Mouse (Mus musculus): Measurements from ENCODE around the gene Bms1.

Gene Bms1

DNA sequence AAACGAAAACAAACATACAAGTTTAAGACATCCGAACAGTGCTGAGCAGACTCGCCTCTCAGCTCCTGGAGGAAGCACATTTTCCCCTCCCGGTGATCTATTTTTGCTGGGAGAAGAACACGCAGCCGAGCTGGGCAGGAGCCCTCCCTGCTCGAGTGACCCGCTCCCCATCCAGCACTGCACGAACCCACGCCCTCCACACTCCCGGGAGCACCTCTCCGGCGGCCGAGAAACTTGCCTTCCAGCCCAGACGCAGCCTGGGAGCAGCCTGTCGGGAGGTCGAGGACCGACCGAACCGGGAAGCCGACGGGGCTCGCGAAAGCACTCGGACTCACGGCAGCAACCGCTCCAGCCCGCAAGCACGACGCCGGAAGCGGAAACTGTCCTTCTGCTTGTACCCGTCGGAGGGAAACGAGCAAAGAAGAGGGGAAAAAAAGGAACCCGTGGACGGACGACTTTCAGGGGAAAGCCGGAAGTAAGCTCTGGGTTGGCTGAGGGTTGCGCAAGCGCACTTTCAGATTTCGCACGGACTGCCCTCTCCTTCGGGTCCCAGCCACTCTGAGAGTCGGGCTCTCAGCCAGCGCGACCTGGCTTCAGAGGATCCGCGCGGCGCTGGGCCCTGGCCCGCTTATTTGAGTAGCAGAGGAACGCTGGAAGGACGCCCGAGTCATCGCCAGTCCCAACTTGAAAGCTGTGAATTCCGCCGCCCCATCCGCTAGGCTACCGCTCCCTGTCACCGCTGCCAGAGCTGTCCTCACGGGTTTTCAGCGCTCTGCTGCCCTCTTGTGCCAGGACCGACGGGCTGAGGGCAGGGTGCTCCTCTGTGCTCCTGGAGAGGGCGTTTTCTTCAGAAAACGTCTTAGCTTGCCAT, at the start of gene Bms1:
TSS of gene Bms1 (minus strand) at position 425 of the 871 bp plus-strand sequence.
- peak; percentile 96 for DNase-seq

DNA sequence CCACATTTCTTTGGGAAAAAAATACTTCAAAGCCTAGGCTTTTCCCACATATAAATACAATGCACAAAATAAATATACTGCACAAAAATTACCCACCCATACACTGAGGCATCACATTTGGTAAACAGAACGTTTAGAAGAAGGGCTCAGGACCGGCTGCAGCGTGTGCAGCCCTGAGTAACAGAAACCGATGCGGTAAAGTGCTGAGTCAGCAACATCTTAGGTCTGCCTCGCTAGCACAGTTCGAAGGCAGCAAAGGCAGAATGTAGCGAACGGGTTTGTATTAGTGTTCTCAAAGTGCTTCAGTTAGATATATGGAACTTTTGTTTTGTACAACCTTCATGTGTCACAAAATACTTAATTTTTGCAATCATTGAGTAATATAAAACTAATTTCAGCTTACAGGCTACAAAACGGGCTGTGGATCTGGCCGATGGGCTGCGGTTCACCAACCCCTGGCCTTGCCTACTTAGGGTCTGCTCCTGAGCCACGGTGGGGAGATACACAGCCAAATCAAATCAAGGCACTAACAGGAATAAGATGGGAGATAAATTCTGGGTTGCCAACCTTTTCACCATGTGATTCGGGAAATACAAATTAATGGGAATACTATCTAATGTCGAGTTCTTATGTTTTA, 42.9 kb upstream of the Bms1 start:
- DNase-seq: no peak

DNA sequence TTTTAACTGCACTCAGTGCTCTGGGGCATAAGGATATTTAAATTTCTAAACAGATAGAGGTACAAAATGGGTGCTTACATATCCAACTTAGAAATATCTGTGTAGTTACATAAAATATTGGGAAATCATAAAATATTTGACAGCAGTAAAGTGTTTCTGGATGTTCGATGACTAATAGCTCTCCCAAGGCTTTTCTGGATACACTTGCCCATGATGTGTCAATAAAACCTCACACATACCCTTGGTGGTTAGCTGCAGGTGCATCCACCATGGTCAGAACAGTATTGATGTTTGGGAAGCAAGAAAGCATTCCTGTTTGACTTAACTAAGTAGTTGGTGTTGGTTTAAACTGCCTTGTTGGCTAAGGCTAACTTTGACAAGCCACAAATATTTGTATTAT, 38.5 kb upstream of the Bms1 start:
- no peak for DNase-seq

DNA sequence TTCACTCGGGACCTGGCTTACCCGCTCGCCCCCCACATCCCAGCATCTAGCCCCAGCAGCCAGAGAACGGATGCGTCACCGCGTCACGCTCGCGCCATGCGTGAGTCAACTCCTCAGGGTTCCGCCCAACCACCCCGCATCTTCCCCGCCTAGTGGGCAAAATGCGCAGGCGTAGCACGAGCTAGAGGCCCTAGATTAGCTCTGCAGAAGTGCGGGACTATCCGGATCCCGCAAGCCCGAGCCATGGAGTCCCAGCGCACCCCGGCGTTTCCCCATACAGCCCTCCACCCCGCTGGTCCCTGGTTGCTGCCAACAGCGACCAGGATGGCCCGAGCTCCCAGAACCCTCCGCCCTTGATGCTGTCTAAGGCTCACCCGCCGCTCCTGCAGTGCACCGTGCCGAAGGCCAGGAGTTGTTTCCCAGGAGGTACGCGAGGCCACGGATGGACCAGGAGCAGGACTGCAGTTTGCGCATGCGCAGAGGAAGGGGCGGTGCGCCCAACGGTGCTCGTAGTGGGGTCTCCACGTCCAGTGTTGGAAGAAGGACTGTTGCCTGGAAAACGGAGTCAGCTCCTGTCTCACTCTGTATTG, 35.9 kb upstream of the Bms1 start, which contains the start of gene Zfp248:
TSS of gene Zfp248 (minus strand) at position 487 of the 590 bp plus-strand sequence.
- DNase-seq: peak; percentile 93

DNA sequence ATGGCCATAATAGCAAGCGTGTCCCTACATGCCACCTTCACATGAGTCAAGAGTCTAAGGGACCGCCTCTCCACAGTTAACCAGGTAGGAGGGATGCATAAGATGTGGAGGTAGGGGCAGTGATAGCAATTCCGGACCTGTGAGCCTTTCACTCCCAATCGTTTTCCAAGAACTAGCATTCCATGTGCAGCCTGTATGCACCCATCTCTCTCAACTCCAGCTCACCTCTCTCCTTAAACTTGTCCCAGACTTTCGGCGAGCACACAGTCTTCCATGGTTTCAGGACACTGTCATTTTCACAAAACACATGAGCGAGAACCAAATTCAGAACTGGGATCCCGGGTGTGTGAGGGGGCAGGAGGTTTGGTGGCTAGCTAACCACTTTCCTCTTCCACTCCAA, 35.2 kb upstream of the Bms1 start:
- DNase-seq: no peak

DNA sequence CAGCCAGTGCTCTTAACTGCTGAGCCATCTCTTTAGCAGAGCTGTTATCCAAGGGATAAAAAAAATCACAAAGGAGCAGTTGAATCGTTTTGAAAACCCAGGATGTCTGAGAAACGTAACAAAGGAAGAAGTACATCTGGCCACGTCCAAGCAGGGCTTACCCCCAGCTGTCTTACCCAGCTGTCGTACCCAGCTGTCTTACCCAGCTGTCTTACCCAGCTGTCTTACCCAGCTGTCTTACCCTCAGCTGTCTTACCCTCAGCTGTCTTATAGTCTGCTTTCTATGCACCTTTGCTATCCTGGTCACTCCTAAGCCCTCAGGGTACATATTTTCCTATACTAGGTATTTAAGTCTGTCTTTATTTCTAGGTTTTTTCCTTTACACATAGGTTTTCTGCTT, 12.2 kb upstream of the Bms1 start:
- no peak for DNase-seq

DNA sequence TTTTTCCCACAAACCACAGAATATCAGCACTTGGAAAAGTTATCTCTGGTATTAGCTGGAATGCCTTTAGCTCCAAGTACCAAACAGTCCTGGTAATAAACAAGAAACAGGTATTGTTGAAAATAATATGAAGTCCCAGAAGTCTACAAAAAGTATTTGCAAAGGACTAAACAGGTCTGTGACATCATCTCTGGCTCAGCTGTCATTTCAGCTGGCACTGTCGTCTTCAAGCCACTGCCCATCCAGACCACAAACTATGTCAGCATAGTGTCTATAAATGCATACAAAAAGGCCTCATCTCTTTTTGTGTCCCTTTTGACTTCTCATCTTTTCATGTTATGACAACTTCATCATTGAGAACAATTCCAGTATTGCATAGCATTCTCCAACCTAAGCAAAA, 7.4 kb upstream of the Bms1 start:
- DNase-seq: no peak

DNA sequence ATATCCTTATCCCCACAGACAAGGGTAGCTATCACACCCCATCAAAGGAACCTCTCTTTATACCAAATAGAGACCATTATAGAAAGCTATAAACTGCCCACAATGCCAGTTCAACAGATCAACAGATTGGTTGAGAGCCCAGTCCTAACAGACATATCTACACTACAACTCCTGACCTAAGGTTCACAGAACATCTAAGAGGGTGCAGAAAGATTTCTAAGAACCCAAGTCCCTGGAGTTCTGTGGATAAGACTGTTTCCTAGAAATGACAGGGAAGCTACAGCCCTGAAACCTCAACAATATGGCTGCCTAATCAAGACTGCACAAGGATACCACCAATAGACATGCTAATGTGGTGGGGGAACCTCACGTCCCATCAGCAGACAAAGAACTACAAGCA, 8.8 kb downstream of the Bms1 start:
- no peak for DNase-seq

DNA sequence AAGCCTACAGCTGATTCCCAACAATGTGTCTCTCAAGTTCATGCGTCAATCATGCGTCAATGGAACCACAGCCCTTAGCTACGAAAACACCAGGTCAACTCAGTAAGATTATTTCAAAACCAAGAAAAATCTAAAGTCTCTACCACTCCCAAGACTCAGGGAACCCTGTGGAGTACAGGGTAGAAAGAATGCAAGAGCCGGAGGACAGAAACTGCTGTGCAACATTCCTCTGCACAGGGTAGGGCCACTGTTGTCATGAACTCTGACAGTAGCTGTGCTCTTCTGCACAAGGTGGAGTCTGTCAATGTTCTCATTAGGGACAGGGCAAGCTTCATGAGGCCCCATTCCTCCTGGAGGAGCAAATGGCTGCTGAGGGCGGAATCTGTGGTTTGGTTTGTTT, 10.8 kb downstream of the Bms1 start:
- DNase-seq: no peak

DNA sequence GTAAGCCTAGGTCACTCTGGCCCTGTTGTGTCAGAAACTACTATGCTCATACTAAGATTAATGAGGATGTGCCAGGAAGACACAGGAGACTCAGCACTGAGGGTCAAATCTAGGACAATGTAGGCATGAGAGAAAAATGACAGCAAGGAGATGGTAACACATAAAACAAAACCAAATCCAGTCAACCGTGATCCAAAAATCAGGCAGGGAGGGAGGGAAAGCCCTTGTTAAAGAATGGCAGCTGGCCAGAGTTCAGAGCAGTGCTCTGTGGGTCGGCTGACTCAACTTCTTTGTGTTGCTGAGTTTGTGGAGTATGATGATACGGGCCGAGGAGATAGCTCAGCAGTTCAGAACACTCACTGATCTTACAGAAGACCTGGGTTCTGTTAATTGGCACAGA, 12.9 kb downstream of the Bms1 start:
- DNase-seq: no peak

DNA sequence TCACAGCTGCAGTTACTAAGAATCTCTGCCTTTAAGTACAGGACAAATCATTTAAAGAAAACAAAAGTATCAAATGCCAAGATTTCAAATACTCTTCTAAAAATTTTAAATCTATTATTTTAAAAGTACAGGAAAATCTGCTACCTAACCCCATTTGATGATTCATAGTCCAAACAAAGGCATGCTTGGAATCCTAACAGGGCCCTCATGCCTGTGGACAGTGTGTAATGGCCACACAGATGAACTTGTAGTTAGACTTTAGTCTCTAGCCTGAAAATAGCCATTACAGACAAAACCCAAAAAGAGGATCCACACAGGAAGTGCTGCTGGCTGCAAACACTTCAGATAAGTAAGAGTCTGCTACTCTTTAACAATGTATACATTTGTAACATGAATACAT, 28.5 kb downstream of the Bms1 start:
- no peak for DNase-seq

DNA sequence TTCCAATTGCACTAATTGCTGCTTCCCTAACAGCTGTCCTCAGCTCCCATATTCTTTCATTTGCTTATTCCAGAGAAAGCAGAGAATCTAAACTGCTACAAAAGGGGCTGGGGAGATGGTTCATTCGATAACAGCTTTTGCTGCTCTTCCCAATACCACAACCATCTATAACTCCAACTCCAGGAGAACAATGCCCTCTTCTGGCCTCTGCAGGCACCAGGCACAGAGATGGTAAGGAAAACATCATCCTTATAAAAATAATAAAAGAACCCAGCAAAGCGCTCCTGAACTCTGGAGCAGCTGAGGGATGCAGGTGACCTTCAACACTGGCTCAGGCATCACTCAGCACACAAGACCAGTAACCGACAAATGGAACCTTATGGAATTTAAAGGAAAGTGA, 33.3 kb downstream of the Bms1 start:
- DNase-seq: no peak

DNA sequence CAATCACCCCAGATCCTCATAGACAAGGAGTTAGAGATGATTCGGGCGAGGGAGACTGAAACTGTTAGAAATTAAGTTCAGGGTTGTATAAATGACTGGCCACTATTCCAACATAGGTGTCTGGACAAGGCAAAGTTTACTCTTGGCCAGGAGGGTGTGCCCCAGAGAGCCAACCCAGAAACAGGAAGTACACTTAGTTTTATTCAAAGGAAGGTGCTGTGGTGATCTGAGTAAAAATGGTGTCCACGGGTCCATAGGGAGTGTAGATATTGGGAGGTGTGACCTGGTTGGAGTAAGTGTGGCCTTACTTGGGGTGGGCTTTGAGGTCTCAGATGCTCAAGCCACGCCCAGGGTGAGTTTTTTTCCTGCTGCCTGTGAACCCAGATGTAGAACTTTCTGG, 38.0 kb downstream of the Bms1 start:
- no peak for DNase-seq

DNA sequence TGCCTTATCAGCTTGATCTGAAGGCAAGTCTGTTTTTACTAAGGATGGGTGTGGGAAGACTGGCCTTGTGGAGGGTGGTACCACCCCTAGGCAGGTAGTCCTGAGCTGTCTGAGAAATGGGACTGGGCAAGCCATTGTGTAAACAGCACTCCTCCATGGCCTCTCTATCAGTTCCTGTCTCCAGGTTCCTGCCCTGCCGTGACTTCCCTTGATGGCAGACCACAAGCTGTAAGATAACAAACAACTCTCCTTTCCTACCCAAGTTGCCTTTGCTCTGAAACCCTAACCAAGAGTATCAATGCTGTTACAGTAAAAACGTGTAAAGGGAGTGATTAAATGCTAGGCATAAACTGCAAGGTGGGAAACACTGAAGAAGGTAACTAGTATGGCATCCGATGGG, 38.6 kb downstream of the Bms1 start:
- DNase-seq: no peak

DNA sequence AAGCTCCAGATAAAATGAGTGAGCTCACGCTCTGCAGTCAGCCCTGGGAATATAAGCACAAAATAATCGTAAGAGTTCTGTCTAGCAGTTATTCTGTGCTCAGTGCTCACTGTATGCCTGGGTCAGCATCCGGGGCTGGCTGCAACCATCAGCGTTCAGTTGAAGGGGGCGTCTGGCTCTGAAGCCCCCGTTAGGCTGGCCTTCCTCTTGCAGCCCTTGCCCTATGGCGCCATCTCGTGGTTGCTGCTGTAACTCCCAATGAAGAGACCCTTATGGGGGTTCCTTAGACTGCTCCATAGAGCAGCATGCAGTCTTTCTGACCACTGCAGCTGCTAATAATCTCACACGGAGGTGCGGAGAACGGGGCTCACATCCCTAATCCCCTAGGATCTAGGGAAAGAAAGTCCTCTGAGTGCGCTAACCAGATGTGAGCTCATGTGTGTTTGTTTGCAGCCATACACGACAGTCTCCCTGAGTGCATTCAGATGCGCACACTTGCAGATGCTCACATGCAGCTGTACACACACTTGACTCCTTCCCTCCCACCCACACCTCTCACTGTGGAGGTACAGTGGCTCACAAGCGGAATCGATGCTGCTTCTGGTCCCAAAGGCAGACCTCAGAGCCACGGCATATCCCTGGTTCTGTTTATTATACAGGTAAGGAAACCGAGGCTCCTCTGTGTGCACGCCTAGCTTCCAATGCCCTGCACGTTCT, 39.7 kb downstream of the Bms1 start:
- DNase-seq: peak; percentile 87

DNA sequence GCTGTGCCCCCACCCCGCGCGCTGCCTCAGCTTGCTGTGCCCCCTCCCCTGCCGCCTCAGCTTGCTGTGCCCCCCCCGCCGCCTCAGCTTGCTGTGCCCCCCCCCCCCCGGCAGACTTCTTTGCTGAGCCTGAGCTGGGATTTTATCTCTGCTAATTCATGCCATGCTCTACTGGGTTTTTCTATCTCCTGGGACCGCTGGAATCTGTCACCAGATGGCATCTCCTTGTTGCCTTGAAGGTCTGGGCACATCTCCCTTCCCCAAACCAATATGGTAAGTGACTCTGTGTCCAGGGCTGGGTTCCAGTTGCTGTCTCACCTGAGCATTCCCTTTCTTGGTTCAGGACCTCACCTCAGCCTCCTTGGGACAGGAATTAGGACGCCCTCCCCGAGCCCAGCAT, 41.7 kb downstream of the Bms1 start:
- no peak for DNase-seq

DNA sequence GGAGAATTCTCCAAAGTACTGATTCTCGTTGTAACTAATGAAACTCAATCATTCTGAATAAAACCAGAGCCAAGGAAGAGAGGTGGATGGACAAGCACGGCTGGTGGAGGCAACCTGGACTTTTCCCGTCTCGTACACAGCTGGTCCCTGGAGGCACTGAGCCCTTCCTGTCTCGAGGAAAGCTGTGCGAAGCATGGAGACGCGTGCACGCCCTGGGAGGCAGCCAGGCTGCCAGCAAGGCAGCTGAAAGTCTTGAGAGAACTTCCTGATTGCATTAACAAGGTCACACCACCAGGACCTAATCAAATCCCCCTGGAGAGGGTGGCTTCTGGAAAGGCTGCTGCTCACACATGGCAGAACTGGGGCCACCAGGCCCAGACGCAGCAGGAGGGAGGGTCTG, 43.3 kb downstream of the Bms1 start:
- DNase-seq: peak; percentile 38

DNA sequence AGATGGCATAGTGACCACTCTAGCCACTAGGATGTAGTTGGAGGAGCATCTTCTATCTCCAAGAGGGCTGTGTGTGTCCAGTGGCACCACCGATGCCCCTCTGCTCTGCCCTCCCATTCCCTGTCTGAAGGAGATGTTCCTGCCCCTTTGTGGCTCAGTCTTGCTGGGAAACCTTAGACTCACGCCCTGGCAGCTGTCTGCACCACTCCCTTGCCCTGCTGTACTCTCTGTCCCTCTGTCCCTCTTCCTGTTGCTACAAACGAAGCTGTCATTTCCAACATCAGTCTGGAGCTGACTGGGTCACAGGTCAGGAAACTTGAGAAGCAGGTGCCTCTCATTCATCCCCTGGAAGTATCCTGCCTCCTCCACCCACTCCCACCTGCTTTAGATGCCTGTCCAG, 43.8 kb downstream of the Bms1 start:
- DNase-seq: no peak

DNA sequence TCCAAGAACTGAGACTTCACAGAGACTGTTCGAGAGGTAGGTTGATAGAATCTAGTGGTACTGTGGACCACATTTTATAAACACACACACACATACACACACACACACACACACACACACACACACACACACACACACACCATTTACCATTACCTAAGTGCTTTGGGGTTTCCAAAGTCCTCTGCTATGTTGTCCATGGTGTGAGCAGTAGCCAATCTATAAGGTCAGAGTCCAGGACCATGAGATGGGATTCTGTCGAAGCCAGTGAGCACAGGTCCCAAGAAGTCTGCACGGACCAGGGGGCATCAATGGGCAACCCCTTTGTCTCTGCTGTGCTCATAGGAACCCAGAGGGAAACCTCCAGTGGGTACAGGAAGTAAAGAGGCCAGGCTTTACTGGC, 44.2 kb downstream of the Bms1 start:
- DNase-seq: no peak

DNA sequence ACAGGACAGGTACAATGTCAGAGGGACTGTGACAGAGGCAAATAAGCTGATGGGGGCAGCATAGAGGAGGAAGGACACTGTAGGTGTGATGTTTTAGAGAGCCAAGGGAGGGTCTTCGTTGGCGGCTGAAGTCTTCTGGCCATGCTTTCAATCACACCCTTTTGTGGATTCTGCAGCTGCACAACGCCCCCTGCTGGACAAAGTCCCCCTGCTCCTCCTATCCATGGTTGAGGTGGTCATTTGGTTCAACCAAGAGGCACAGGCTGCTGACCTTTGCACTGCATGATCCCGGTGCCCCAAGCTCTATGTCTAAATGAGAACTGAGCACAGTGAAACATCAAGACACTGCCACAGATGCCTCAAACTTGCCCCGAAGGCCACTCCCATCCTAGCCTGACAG, 46.0 kb downstream of the Bms1 start:
- peak; percentile 63 for DNase-seq

DNA sequence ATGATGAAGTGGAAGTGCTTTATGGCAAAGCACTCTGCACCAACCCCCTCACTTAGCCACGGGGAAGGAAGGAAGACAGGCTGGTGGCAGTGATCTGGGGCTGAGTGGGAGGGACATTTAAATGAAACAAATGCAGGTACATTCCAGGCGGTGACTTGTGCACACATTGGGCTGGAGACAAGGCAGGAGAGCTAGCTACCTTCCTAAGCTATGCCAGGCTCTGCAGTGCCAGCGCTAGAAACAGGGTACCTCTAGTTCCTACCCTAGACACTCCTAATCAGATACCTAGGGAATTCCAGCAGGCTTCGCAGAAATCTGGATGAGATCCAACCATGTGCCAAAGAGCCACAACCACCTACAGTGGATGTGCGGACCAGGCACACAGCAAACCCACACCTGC, 46.5 kb downstream of the Bms1 start:
- no peak for DNase-seq

DNA sequence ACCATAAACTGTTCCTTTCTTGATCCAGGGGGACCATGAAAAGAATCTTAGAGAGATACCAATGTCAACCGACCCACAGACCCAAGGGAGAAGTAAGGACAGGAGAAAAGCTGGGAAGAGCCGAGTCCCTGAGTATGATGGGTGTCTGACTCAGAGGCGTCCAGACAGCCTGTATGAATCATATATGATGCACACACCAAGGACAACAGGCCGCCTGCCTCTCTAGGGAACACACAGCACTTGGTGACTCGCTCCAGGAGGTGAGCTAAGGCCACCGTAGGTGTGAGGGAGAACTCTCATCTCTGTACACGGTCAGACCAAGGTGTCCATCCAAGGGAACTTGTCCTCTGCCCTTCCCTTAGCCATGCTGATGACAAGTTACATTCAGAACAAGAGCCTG, 51.8 kb downstream of the Bms1 start:
- DNase-seq: no peak

DNA sequence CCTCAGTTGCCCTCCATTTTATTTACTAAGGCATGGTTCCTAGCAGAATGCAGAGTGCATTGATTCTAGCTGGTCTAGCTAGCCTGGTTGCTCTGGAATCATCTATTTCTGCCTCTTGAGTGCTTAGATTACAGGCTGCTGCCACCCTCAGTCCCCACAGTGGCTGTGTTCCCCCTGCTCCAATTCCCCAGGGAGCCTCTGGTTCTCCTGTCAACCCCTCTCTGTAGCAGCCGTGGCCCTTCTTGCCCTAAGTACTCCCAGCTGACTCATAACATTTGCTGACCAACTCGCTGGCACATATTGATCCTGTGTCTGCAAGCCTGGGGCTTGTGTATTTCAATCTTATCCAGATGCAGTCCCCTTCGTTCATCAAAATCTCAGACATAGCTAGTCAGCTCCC, 53.1 kb downstream of the Bms1 start:
- DNase-seq: no peak

DNA sequence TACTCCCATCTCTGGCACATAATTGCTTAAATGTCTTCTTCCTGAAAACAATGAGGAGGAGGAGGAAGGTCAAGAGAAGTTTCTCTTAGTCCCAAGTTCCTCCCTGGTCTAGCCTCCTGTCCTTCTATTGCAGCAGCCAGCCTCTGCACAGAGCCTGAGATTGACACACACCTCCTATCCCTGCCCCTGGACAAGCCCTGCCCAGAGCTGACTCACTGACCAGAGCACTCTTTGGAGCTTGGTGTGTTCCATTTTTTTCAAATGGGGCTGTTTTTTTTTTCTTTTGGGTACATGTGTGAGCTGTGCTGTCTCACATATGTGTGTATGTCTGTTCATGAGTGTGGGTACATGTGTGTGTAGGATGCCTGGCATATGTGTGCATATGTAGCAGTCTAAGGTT, 53.5 kb downstream of the Bms1 start:
- DNase-seq: no peak

All from embryo, embryonic 11 days (tissue).